Mouse (Mus musculus): Measurements from ENCODE around the gene Cand1.

Gene Cand1

GRCm38 (mm10) chr10:119211251-119211650 lies 28.6 kb downstream of the Cand1 start:
- DNase-seq (ENCODE audit: low read depth, low spot score) = no peak

GRCm38 (mm10) chr10:119206309-119206932 lies 33.4 kb downstream of the Cand1 start:
- DNase-seq (ENCODE audit: low read depth, low spot score) = no peak

- DNase-seq (ENCODE audit: low read depth, low spot score) = no peak
Measured at GRCm38 (mm10) chr10:119205229-119205628, 34.6 kb downstream of the Cand1 start.

GRCm38 (mm10) chr10:119204334-119204946 lies 35.4 kb downstream of the Cand1 start:
- DNase-seq (ENCODE audit: low read depth, low spot score) = no peak

GRCm38 (mm10) chr10:119199864-119200263 lies 40.0 kb downstream of the Cand1 start:
- no peak for DNase-seq (ENCODE audit: low read depth, low spot score)

- DNase-seq (ENCODE audit: low read depth, low spot score) = no peak
Measured at GRCm38 (mm10) chr10:119198186-119198880, 41.5 kb downstream of the Cand1 start.

- DNase-seq (ENCODE audit: low read depth, low spot score) = no peak
Measured at GRCm38 (mm10) chr10:119197621-119198150, 42.2 kb downstream of the Cand1 start.

GRCm38 (mm10) chr10:119192598-119193372 lies 47.1 kb downstream of the Cand1 start:
- no peak for DNase-seq (ENCODE audit: low read depth, low spot score)

- no peak for DNase-seq (ENCODE audit: low read depth, low spot score)
Measured at GRCm38 (mm10) chr10:119187720-119188119, 52.1 kb downstream of the Cand1 start.

GRCm38 (mm10) chr10:119169656-119170055 lies 70.2 kb downstream of the Cand1 start:
- no peak for DNase-seq (ENCODE audit: low read depth, low spot score)

GRCm38 (mm10) chr10:119169237-119169636 lies 70.6 kb downstream of the Cand1 start:
- no peak for DNase-seq (ENCODE audit: low read depth, low spot score)

- DNase-seq (ENCODE audit: low read depth, low spot score) = no peak
Measured at GRCm38 (mm10) chr10:119168791-119169190, 71.1 kb downstream of the Cand1 start.

GRCm38 (mm10) chr10:119167858-119168257 lies 72.0 kb downstream of the Cand1 start:
- no peak for DNase-seq (ENCODE audit: low read depth, low spot score)

- DNase-seq (ENCODE audit: low read depth, low spot score) = no peak
Measured at GRCm38 (mm10) chr10:119165051-119165450, 74.8 kb downstream of the Cand1 start.

- DNase-seq (ENCODE audit: low read depth, low spot score) = no peak
Measured at GRCm38 (mm10) chr10:119161820-119162382, 78.0 kb downstream of the Cand1 start.

- DNase-seq (ENCODE audit: low read depth, low spot score) = no peak
Measured at GRCm38 (mm10) chr10:119160161-119160560, 79.7 kb downstream of the Cand1 start.

GRCm38 (mm10) chr10:119149261-119149660 lies 90.6 kb downstream of the Cand1 start:
- DNase-seq (ENCODE audit: low read depth, low spot score) = no peak

All from c-Kit-negative CD71-positive TER-119-positive erythroid progenitor cells, embryonic 14.5 days (primary cell).